Mouse (Mus musculus) liver, postnatal 0 days (tissue): ENCODE measurements around the gene Pax7. TPM values are rescaled to one million over a fixed set of nuclear protein-coding genes. Genes with fewer than 3 reads are reported as not detected.

ENCODE experiments used
- ATAC-seq: fragments of 200-750 bp; cut with Nextera tagmentation; 2 replicates; pipeline ENCODE4 v1.8.0; 2017; ENCODE audit warnings: mild to moderate bottlenecking, moderate library complexity
- DNase-seq: peaks from one replicate; pipeline ENCODE4 v3.0.0-alpha.2; 2016
- H3K27ac ChIP-seq: fragments of 300-500 bp; sonication (generic); 2 replicates; pipeline ENCODE4 v1.5.1; 2014; ENCODE audit warnings: antibody characterized with exemption, moderate library complexity, mild to moderate bottlenecking, low read depth
- H3K27me3 ChIP-seq: fragments of 300-500 bp; sonication (generic); 2 replicates; pipeline ENCODE4 v1.6.1; 2014; ENCODE audit warnings: low read length, control low read depth, mixed read lengths; ENCODE audit not compliant: insufficient read depth
- H3K36me3 ChIP-seq: fragments of 300-500 bp; sonication (generic); replicated peaks from 2 replicates; pipeline ENCODE4 v1.6.1; 2014; ENCODE audit warnings: mild to moderate bottlenecking, control low read depth, low read length, moderate library complexity, mixed read lengths; ENCODE audit not compliant: insufficient read depth
- H3K4me1 ChIP-seq: fragments of 300-500 bp; sonication (generic); 2 replicates; pipeline ENCODE4 v1.6.1; 2014; ENCODE audit warnings: antibody characterized with exemption, mild to moderate bottlenecking, control low read depth; ENCODE audit not compliant: insufficient read depth
- H3K4me2 ChIP-seq: fragments of 300-500 bp; sonication (generic); 2 replicates; pipeline ENCODE4 v1.6.1; 2014; ENCODE audit warnings: low read depth, mild to moderate bottlenecking, low read length, moderate library complexity, mixed read lengths
- H3K4me3 ChIP-seq: fragments of 300-500 bp; sonication (generic); 2 replicates; pipeline ENCODE4 v1.5.1; 2014; ENCODE audit warnings: low read depth, low read length
- H3K9ac ChIP-seq: fragments of 300-500 bp; sonication (generic); replicated peaks from 2 replicates; pipeline ENCODE4 v1.6.1; 2014; ENCODE audit warnings: mild to moderate bottlenecking, moderate library complexity
- H3K9me3 ChIP-seq: fragments of 300-500 bp; sonication (generic); 2 replicates; pipeline ENCODE4 v1.6.1; 2016; ENCODE audit warnings: mild to moderate bottlenecking, control low read depth, low read length, mixed read lengths
- CTCF ChIP-seq: sonication (generic); IDR thresholded peaks from 2 replicates; pipeline ENCODE4 v1.5.1; 2016; ENCODE audit warnings: antibody characterized with exemption, low read depth
- EP300 ChIP-seq: IDR thresholded peaks from 2 replicates; pipeline ENCODE4 v1.6.1; 2016; ENCODE audit warnings: antibody characterized with exemption, low read depth, mild to moderate bottlenecking
- WGBS: fragments of 180-500 bp; shearing (Covaris S2); extraction: QIAGEN DNeasy Blood & Tissue Kit; methylation state at CpG from one replicate; pipeline ENCODE4 v1.1.7; 2014; ENCODE audit not compliant: insufficient replicate concordance; 5-methylcytosine and 5-hydroxymethylcytosine counted together
- polyA plus RNA-seq: library from polyadenylated mRNA; unstranded; fragments of >200 nt; fragmentation: Nextera tagmentation; extraction: Ambion mirVana; gene quantifications from 2 replicates; pipeline ENCODE4 v1.2.1, GENCODE M21; 2015

The Pax7 gene
- polyA plus RNA-seq, 1 experiment from 2014 or later = not detected

GRCm38 (mm10) chr4:139756931-139757330 is 76.4 kb downstream of the Pax7 start:
- no peaks in the 10 kb centered on the region for H3K36me3 ChIP-seq
- H3K27me3 ChIP-seq = 0 out of 2 replicates have a peak, but pooled peaks cover 6% of the 10 kb centered on the region
- no peaks in the 10 kb centered on the region for H3K4me1 ChIP-seq
- no peak overlapping the region for H3K4me3 ChIP-seq
- ATAC-seq (no peak), DNase-seq (no peak)
- no peak overlapping the region for H3K4me2 ChIP-seq
- no peak overlapping the region for H3K27ac ChIP-seq
- no peaks in the 10 kb centered on the region for H3K9me3 ChIP-seq
- WGBS = 28% methylated on average over 12 of the region's 13 CpGs
- no peak overlapping the region for H3K9ac ChIP-seq
- TF ChIP-seq CTCF (no peak), EP300 (no peak)

DNA sequence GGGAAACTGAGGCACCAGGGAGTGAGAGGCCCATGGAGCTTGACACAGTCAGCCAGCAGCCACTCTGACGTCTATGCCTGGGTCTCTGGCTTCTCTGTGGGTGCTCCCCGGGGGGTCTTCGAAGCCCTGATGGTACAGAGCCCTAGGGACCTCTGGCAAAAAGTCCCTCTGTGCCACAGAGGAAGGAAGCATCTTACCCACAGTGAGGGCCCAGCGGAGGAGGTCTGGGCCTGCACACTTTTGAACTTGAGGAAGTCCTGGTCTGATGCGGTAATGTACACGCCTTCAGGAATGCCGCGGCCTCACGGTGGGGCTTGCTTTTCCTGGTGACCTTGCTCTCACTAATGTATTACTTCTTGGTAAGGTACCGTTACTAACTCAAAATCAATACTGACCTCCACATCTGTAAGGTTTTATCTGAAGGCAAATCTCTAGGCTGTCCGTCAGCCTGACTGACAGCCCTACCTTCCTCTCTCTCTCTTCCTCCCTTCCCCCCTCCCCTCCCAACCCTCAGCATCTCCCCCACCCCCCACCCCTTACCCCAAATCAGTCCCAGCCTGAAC is 79.1 kb downstream of the Pax7 start:
- DNase-seq = no peak
- TF ChIP-seq CTCF (no peak), EP300 (no peak)
- WGBS = 13% methylated on average over 11 of the region's 11 CpGs
- no peak overlapping the region for H3K9ac ChIP-seq
- no peak for ATAC-seq
- no peak overlapping the region for H3K4me2 ChIP-seq
- H3K27me3 ChIP-seq = 0 out of 2 replicates have a peak, but pooled peaks cover 6% of the 10 kb centered on the region
- H3K9me3 ChIP-seq = no peaks in the 10 kb centered on the region
- no peak overlapping the region for H3K27ac ChIP-seq
- H3K4me1 ChIP-seq = no peaks in the 10 kb centered on the region
- H3K4me3 ChIP-seq = no peak overlapping the region
- no peaks in the 10 kb centered on the region for H3K36me3 ChIP-seq

DNA sequence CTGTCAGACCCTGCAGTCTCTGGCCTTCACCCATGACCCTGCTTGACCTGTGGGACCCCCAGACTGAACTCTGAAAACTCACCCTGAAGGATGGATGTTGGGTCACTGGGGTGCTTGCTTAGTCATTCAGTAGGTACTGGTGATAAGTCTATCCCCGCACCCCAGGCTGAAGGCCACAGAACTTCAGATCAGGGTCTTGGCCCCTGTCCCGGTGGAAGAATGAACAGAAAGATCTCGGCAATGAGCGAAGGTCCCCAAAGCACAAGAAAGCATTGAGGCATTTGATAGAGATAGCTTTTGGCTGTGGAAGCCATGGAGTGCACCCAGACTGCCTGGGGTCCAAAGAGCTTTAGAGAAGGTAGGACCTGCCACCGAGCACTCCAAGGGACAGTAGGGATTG is 82.4 kb downstream of the Pax7 start:
- DNase-seq = no peak
- H3K27ac ChIP-seq = no peak overlapping the region
- 79% methylated on average over 5 of the region's 5 CpGs for WGBS

DNA sequence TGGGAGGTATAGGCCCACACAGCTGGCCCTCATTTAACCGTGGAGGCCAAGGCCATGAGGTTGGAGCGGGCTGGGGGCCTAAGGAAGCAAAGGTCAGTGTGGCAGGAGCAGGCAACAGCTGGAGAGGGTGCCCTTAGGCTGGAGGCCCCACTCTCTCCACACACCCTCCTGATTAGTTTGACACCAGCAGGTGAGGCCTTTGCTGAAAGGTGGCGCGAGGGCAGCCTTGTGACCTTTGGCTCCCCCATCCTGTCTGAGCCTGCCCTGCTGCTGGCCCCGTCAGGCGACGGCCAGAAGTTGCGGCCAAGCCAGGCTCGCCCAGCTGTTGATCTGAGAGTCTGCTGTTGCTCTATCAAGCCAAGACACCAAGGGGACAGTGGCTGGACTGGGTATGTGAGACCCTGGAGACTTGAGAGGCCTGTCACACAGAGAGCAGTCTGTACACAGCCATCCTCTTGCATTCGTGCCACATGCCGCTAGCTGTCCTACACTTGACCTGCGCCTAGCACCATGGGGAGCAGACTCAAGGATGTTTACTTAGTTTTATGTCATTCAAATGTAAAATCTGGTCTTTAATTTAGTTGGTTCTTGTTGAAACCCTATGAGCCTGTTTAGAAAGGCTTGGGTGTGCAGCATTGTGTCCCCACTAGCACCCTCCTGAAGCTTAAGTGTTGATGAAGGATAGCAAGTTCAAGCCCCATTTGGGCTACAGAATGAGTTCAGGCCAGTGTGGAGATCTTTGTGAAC is 86.0 kb downstream of the Pax7 start:
- Histone ChIP-seq H3K27ac (no peak overlapping the region), H3K4me2 (no peak overlapping the region), H3K36me3 (no peaks in the 10 kb centered on the region), H3K9me3 (no peaks in the 10 kb centered on the region), H3K4me1 (no peaks in the 10 kb centered on the region), H3K27me3 (no peaks in the 10 kb centered on the region), H3K9ac (no peak overlapping the region), H3K4me3 (no peak overlapping the region)
- DNase-seq (no peak), ATAC-seq (no peak)
- 62% methylated on average over 12 of the region's 12 CpGs for WGBS
- TF ChIP-seq CTCF (no peak), EP300 (no peak)

More for the DNA sequence above, 82.4 kb downstream of the Pax7 start:
- Histone ChIP-seq H3K4me3 (no peak overlapping the region), H3K4me2 (no peak overlapping the region), H3K36me3 (no peaks in the 10 kb centered on the region), H3K4me1 (no peaks in the 10 kb centered on the region), H3K9me3 (no peaks in the 10 kb centered on the region), H3K9ac (no peak overlapping the region), H3K27me3 (no peaks in the 10 kb centered on the region)
- ATAC-seq = no peak
- TF ChIP-seq EP300 (no peak), CTCF (no peak)

DNA sequence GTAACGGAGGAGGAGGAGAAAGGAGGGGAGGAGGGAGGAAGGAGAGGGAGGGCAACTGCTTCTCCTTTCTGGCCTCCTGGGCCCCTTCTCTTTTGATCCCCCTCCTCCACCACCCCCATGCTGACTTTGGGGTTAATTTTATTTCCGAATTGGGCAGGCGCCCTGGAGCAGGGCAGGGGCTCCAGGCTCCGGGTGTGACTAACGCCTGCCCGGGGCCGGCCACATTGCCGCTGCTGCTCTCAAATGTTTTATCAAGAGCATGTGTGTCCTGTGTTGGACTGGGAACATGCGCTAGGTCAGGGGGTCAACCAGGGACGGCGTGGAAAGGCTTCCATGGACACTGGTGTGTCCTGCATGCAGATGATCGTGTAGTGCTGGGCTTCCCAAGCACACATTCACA is 87.2 kb downstream of the Pax7 start:
- H3K9ac ChIP-seq = no peak overlapping the region
- TF ChIP-seq EP300 (no peak), CTCF (no peak)
- WGBS = 39% methylated on average over 11 of the region's 12 CpGs
- H3K27ac ChIP-seq = no peak overlapping the region
- no peak overlapping the region for H3K4me3 ChIP-seq
- DNase-seq (no peak), ATAC-seq (no peak)
- no peaks in the 10 kb centered on the region for H3K9me3 ChIP-seq
- no peak overlapping the region for H3K4me2 ChIP-seq
- no peaks in the 10 kb centered on the region for H3K27me3 ChIP-seq
- no peaks in the 10 kb centered on the region for H3K36me3 ChIP-seq
- no peaks in the 10 kb centered on the region for H3K4me1 ChIP-seq

DNA sequence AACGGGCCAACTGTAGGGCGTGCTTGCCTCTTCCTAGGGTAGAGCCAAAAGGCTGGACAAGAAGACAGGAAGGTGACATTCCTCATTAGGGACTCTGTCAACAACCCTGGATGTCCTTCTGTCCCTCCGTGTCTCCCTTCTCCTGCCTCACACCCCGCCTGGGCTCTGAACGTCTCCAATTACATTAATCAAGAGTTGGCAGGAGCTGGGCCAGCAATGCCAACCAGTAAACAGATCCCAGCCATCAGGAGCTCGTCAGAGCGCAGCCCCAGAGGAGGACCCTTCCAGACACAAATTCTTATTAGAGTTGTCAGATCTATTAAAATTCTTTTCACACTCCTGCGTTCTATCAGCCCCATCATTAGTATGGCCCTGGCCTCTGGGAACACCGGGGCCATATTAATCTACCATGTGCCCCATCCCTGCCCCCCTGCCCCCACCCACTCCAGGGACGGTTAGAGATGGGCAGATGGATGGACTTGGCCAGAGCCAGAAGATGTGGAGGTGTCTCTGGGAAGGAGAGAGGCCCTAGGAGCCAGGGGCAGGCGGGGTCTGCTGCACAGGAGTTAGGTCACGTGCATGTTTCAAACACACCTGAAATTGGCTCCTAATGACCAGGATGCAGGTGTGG is 88.4 kb downstream of the Pax7 start:
- no peak overlapping the region for H3K4me3 ChIP-seq
- H3K27me3 ChIP-seq = no peaks in the 10 kb centered on the region
- TF ChIP-seq EP300 = no peak
- no peak for TF ChIP-seq CTCF

More for the DNA sequence above, 88.4 kb downstream of the Pax7 start:
- H3K9ac ChIP-seq = no peak overlapping the region
- WGBS = 63% methylated on average over 12 of the region's 12 CpGs
- H3K4me2 ChIP-seq = no peak overlapping the region
- no peaks in the 10 kb centered on the region for H3K36me3 ChIP-seq
- H3K9me3 ChIP-seq = no peaks in the 10 kb centered on the region
- no peak for DNase-seq
- no peaks in the 10 kb centered on the region for H3K4me1 ChIP-seq
- ATAC-seq = no peak
- H3K27ac ChIP-seq = no peak overlapping the region
